Mouse (Mus musculus): ENCODE measurements at regions not wholly inside any gene's neighbourhood (a gene's known extent, or its start where the extent isn't known, plus 50 kb on each side); places are given as distances from the start of the nearest gene placed in this dataset.
A peak's percentile ranks its signal among the peaks of the same experiment; 100 is the strongest.

DNA sequence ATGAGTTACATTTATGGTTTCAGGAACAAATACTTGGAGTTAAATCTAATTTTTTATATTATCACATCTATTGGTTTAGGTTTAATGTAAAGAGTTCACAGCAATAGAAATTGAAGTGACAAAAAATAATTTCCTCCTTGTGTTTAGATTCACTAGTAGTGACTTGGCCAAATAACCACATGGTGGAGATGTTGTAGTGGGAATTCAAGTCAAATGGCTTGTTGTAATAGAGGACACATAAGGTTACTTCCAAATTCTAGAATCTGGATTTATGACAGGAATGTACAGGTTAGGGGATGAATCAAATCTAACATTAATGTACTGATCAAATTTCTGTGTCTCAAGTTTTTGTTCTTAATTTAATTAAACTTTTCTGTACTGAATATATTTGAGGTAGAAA, 526.4 kb upstream of the Klhl1 start:
- H3K36me3 ChIP-seq (ENCODE audit: control insufficient read depth, insufficient read depth, low read length) = no peaks in the 10 kb centered on the region
- no peaks in the 10 kb centered on the region for H3K9me3 ChIP-seq (ENCODE audit: control insufficient read depth, low read length)
- H3K27ac ChIP-seq (replicated peaks) = no peak overlapping the region
- H3K4me1 ChIP-seq (replicated peaks; ENCODE audit: control insufficient read depth, insufficient read depth) = no peaks in the 10 kb centered on the region
- H3K4me3 ChIP-seq (ENCODE audit: low read depth, low read length) = no peak overlapping the region
- no peak overlapping the region for H3K9ac ChIP-seq (ENCODE audit: low read length)
- H3K4me2 ChIP-seq (replicated peaks; ENCODE audit: low read depth) = no peak overlapping the region
- H3K27me3 ChIP-seq (ENCODE audit: control insufficient read depth, insufficient read depth, low read length) = no peaks in the 10 kb centered on the region
- DNase-seq (ENCODE audit: low spot score) = no peak
- ATAC-seq (ENCODE audit: low FRiP score, low TSS enrichment) = no peak
- TF ChIP-seq CTCF (IDR thresholded peaks at IDR 0.05; ENCODE audit: low read depth) = peak; percentile 47
- no peak for TF ChIP-seq EP300 (optimal IDR thresholded peaks at IDR 0.05)

DNA sequence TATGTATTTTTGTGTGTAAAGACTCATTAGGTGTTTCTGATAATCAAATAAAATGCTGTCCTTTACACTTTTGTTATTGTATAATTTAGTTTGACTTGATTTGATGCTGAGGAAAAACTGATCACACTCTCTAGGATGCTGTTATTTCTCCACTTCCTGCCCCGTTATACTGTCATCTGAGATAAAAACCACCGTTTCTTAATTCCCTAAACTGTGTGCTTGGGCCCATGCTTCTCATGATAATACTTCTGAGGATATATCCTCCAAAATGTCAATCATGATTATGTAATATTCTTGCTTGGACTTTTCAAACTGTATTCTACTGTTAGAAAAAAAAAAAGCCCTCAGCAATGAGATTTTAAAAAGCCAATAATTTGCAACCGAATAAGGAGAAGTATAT, 520.9 kb upstream of the Klhl1 start:
- no peak overlapping the region for H3K4me2 ChIP-seq (replicated peaks; ENCODE audit: low read depth)
- H3K4me3 ChIP-seq (ENCODE audit: low read depth, low read length) = no peak overlapping the region
- no peaks in the 10 kb centered on the region for H3K36me3 ChIP-seq (ENCODE audit: control insufficient read depth, insufficient read depth, low read length)
- WGBS = 72% methylated on average over 3 of the region's 3 CpGs
- H3K9me3 ChIP-seq (ENCODE audit: control insufficient read depth, low read length) = no peaks in the 10 kb centered on the region
- TF ChIP-seq CTCF (IDR thresholded peaks at IDR 0.05; ENCODE audit: low read depth) (no peak), EP300 (optimal IDR thresholded peaks at IDR 0.05) (no peak)
- no peaks in the 10 kb centered on the region for H3K4me1 ChIP-seq (replicated peaks; ENCODE audit: control insufficient read depth, insufficient read depth)
- H3K27me3 ChIP-seq (ENCODE audit: control insufficient read depth, insufficient read depth, low read length) = no peaks in the 10 kb centered on the region
- no peak overlapping the region for H3K9ac ChIP-seq (ENCODE audit: low read length)
- ATAC-seq (ENCODE audit: low FRiP score, low TSS enrichment) (no peak), DNase-seq (ENCODE audit: low spot score) (no peak)
- no peak overlapping the region for H3K27ac ChIP-seq (replicated peaks)

DNA sequence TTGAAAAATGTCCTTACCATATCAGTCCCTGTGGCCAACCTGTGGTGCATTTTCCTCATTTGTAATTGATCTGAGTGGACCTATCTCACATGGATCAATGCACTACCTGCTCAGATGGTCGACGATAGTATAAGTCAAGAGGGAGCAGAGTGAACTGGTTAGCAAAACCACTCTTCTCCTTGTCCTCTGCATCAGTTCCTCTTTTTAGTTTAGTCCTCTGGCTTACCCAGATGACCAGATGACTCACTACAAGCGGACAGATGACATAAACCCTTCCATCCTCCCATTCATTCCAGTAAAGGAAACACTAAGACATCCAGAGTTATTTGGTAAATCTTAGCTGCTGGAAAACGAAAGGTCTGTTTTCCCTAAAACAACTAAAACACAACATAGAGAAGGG, 509.6 kb upstream of the Klhl1 start:
- no peaks in the 10 kb centered on the region for H3K4me1 ChIP-seq (replicated peaks; ENCODE audit: control insufficient read depth, insufficient read depth)
- H3K4me2 ChIP-seq (replicated peaks; ENCODE audit: low read depth) = no peak overlapping the region
- H3K4me3 ChIP-seq (ENCODE audit: low read depth, low read length) = no peak overlapping the region
- TF ChIP-seq CTCF (IDR thresholded peaks at IDR 0.05; ENCODE audit: low read depth) = no peak
- no peak for TF ChIP-seq EP300 (optimal IDR thresholded peaks at IDR 0.05)
- H3K9ac ChIP-seq (ENCODE audit: low read length) = no peak overlapping the region
- H3K9me3 ChIP-seq (ENCODE audit: control insufficient read depth, low read length) = no peaks in the 10 kb centered on the region
- H3K27ac ChIP-seq (replicated peaks) = no peak overlapping the region
- no peaks in the 10 kb centered on the region for H3K27me3 ChIP-seq (ENCODE audit: control insufficient read depth, insufficient read depth, low read length)
- DNase-seq (ENCODE audit: low spot score) = no peak
- ATAC-seq (ENCODE audit: low FRiP score, low TSS enrichment) = no peak
- 76% methylated on average over 4 of the region's 4 CpGs for WGBS
- no peaks in the 10 kb centered on the region for H3K36me3 ChIP-seq (ENCODE audit: control insufficient read depth, insufficient read depth, low read length)

DNA sequence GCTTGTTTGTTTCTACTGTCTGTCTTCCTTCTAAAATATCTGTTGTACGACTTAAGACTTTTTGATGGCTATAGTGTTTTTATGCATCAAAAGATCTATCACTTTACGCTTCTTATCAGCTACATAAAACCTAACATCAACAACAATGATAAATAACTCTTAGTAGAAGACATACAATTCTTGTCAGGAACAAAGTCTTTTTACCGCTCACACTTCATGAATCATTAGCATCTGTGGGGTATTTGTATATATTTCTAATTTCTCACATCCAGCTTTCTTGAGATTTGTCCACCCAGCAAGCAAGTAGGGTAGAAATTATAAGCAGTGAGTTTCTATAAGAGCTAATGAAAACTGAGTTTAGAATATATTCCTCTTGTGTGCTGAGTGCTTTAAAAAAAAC, 487.4 kb upstream of the Klhl1 start:
- no peak overlapping the region for H3K9ac ChIP-seq (ENCODE audit: low read length)
- no peak for DNase-seq (ENCODE audit: low spot score)
- 70% methylated on average over 3 of the region's 3 CpGs for WGBS
- H3K27me3 ChIP-seq (ENCODE audit: control insufficient read depth, insufficient read depth, low read length) = no peaks in the 10 kb centered on the region
- ATAC-seq (ENCODE audit: low FRiP score, low TSS enrichment) = no peak
- H3K4me3 ChIP-seq (ENCODE audit: low read depth, low read length) = no peak overlapping the region
- TF ChIP-seq CTCF (IDR thresholded peaks at IDR 0.05; ENCODE audit: low read depth) = no peak
- TF ChIP-seq EP300 (optimal IDR thresholded peaks at IDR 0.05) = no peak
- no peaks in the 10 kb centered on the region for H3K4me1 ChIP-seq (replicated peaks; ENCODE audit: control insufficient read depth, insufficient read depth)
- H3K4me2 ChIP-seq (replicated peaks; ENCODE audit: low read depth) = no peak overlapping the region
- H3K9me3 ChIP-seq (ENCODE audit: control insufficient read depth, low read length) = no peaks in the 10 kb centered on the region
- no peaks in the 10 kb centered on the region for H3K36me3 ChIP-seq (ENCODE audit: control insufficient read depth, insufficient read depth, low read length)
- H3K27ac ChIP-seq (replicated peaks) = no peak overlapping the region

DNA sequence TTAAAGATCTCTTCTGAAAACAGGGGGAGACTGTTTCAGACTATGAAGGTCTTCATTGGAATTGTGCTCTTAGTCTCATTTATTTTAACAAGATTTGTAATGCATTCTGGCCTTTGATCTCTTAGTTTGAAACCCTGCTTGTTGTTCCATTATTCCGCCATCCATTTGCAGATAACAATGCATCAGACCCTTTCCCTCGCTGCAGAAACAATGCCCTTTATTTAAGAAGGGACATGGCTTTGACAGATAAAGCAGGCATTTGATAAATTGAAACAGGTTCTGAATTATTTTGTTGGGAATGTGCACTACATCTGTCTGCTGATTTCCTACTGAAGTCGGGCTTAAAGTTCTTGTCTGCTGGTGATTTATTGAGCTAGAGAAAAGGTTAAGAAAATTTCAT, 476.2 kb upstream of the Klhl1 start:
- no peak overlapping the region for H3K4me3 ChIP-seq (ENCODE audit: low read depth, low read length)
- H3K4me2 ChIP-seq (replicated peaks; ENCODE audit: low read depth) = no peak overlapping the region
- no peak overlapping the region for H3K27ac ChIP-seq (replicated peaks)
- H3K27me3 ChIP-seq (ENCODE audit: control insufficient read depth, insufficient read depth, low read length) = no peaks in the 10 kb centered on the region
- no peak overlapping the region for H3K9ac ChIP-seq (ENCODE audit: low read length)
- DNase-seq (ENCODE audit: low spot score) = no peak
- 28% methylated on average over 3 of the region's 3 CpGs for WGBS
- ATAC-seq (ENCODE audit: low FRiP score, low TSS enrichment) = no peak
- H3K36me3 ChIP-seq (ENCODE audit: control insufficient read depth, insufficient read depth, low read length) = no peaks in the 10 kb centered on the region
- H3K4me1 ChIP-seq (replicated peaks; ENCODE audit: control insufficient read depth, insufficient read depth) = no peaks in the 10 kb centered on the region
- TF ChIP-seq EP300 (optimal IDR thresholded peaks at IDR 0.05) (no peak), CTCF (IDR thresholded peaks at IDR 0.05; ENCODE audit: low read depth) (no peak)
- H3K9me3 ChIP-seq (ENCODE audit: control insufficient read depth, low read length) = no peaks in the 10 kb centered on the region

DNA sequence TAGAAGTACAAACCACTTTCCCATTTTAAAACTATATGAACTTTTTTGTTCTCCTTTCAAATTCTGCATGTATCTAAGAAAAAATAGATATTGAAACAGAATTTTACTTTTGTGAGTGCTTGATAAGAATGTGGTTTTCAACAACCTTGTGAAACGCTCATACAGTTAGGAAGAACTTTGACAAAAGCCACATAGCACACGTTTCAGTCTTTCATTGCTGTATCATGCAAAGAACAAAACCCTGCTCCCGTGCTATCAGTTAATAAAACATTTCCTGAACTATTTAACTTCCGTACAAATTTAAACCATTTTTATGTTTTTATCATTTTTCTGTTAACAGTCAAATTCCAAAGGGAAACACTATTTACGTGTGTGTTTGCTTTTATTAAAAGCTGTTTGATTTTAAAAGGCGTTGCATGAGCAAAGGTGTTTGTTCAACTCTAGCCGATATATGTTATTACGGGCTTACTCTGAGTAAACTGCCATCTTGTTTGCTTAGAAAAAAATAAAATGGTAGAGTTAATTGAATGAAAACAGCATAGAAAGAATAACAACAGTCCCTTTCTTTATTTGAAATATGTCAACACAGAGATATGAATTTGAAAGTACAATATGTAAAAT, 471.8 kb upstream of the Klhl1 start:
- H3K4me2 ChIP-seq (replicated peaks; ENCODE audit: low read depth) = no peak overlapping the region
- H3K4me1 ChIP-seq (replicated peaks; ENCODE audit: control insufficient read depth, insufficient read depth) = no peaks in the 10 kb centered on the region
- no peaks in the 10 kb centered on the region for H3K9me3 ChIP-seq (ENCODE audit: control insufficient read depth, low read length)
- no peak overlapping the region for H3K4me3 ChIP-seq (ENCODE audit: low read depth, low read length)
- no peak for ATAC-seq (ENCODE audit: low FRiP score, low TSS enrichment)
- no peak overlapping the region for H3K27ac ChIP-seq (replicated peaks)
- TF ChIP-seq CTCF (IDR thresholded peaks at IDR 0.05; ENCODE audit: low read depth) (no peak), EP300 (optimal IDR thresholded peaks at IDR 0.05) (no peak)
- no peak for DNase-seq (ENCODE audit: low spot score)
- H3K36me3 ChIP-seq (ENCODE audit: control insufficient read depth, insufficient read depth, low read length) = no peaks in the 10 kb centered on the region
- H3K9ac ChIP-seq (ENCODE audit: low read length) = no peak overlapping the region
- H3K27me3 ChIP-seq (ENCODE audit: control insufficient read depth, insufficient read depth, low read length) = no peaks in the 10 kb centered on the region
- 40% methylated on average over 8 of the region's 8 CpGs for WGBS
